Mouse (Mus musculus): ENCODE data around the gene Cox10.

DNA sequence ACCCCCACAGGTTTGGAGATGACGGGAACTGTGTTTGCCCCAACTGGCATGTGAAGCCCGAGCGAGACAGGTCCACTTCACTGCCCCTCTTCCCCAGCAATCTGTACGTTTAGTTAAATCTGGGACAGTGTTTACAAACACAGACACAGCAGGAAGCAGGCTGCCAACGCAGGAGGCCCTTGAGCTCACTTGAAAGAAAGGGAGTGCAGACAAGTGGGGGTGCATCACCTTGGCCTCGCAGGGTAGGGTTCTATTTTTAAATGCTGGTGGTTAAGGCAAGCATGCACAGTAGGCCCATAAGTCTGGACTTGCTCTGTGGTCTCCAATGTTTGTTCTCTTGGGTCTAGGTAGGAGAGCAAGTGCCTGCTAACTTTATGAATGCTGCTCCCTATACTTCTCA, 93.8 kb downstream of the Cox10 start:
- TF ChIP-seq CTCF (IDR thresholded peaks at IDR 0.05) (no peak), EP300 (IDR thresholded peaks at IDR 0.05) (no peak)
